Mouse (Mus musculus) forelimb bud, embryonic 11.5 days (tissue): ENCODE data around the gene Vstm5.
A peak's percentile ranks its signal among the peaks of the same experiment; 100 is the strongest.
"Not testable (repeated sequence)": the region's sequence is repeated elsewhere in the genome, so short reads cannot be mapped to it uniquely, and the experiment has no call there.

ENCODE experiments used
- DNase-seq: peaks from one replicate; pipeline ENCODE4 v3.0.0-alpha.2; 2012; ENCODE audit warnings: low read depth, low spot score

Vstm5 gene

DNA sequence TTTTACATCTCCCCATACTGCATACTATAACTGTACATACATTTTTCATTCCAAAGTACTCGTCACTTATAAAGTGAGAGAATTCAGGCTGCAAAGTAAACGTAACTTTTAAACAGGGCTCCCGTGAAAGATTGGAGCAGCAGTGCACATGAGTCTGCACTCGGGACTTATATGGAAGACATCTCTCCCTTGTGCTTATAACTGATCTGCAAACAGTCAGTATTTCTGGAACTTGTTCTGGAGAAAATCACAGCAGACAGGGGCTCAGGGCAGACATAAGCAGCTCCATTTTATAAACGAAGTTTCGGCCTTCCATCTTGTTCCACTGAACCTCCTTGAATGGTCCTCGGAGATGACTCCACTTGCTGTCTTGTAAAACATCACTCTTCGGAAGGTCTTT, 23.1 kb downstream of the Vstm5 start:
- no peak for DNase-seq

DNA sequence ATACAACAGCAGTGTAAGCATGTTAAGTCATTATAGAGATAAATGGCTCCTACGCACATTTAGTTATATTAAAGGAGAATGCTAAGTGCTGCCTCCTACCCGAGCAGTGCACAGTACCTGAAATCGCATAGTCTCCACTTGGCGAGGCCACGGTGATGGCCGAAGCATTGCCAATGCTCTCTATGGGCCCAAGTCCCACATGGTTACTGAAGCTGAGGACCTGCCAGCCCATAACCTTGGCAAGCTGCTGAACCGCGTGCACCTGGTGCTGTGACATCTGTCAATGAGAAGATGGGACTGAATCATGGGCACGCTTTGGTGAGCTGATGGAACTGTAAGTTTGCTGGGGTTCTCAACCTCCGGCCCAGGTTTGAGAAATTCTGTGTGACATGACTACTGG, 24.6 kb downstream of the Vstm5 start:
- DNase-seq, result no peak

DNA sequence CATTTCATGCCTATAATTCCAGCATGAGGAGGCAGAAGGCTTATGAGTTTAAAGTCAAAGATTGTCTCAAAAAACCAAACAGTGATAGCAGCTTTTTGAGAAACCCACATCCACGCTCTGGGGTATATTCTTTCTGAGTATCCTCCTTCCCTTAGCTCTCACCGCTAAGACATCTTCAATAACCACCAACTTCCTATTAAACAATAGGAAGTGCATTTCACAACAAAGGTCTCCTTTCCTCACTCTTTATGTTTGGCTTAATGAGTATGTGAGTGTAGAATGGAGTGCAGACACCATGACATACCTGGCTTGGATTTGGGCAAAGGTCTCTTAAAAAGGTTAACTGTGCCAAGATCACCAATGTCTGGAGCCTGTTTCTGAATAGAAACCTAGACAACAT, 35.1 kb downstream of the Vstm5 start:
- DNase-seq, result no peak

- no peak for DNase-seq
These were observed 38.0 kb downstream of the Vstm5 start for GRCm38 (mm10) chr9:15276855-15277254.

DNA sequence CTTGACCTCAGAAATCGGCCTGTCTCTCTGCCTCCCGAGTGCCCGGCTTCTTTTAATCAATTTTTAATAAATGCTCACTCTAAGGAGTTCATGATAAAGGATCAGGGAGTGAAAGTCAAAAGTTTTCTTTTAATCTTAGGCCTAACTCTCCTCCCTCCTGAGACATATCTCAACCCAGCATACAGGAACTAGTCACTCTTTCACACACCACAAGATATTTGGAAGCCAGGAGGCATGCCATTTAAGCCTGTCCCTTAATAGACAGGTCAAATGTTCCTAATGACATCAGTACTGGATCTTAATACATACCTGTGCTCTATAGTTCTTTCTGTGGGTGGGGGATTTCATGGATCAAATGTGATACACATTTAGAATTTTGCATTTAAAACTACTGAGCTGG, 39.5 kb downstream of the Vstm5 start:
- no peak for DNase-seq

- DNase-seq, result no peak
These were observed 40.3 kb downstream of the Vstm5 start for GRCm38 (mm10) chr9:15279139-15279648.

- DNase-seq, result peak; percentile 96
These were observed 41.0 kb downstream of the Vstm5 start, which contains the start of gene Med17 for GRCm38 (mm10) chr9:15279649-15280490. Gene Med17, minus strand, starts transcription at chr9:15279931.

GRCm38 (mm10) chr9:15280491-15280879, 41.6 kb downstream of the Vstm5 start:
- DNase-seq, result peak; percentile 5

- DNase-seq, result no peak
These were observed 46.6 kb downstream of the Vstm5 start for GRCm38 (mm10) chr9:15285443-15285842.

DNA sequence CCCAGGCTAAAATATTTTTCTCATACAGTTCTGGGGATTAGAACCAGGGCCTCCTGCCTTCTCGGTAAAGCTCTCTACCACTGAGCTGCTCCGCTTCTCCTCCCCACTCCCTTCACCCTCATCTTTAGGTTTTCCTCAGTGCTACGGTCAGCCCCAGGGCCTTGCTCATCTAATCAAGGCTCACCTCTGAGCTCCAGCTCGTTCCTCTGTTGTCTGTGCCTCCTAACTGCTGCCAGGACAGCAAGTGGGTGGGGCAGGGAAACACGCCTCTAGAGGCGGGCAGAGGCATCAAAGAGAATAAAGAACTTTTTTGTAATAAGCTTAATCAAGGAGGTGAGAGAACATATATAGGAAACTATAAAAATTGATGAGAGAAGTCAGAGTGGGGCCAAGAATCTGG, 49.0 kb downstream of the Vstm5 start:
- no peak for DNase-seq

- DNase-seq, result no peak
These were observed 49.6 kb downstream of the Vstm5 start for GRCm38 (mm10) chr9:15288402-15288801.

DNA sequence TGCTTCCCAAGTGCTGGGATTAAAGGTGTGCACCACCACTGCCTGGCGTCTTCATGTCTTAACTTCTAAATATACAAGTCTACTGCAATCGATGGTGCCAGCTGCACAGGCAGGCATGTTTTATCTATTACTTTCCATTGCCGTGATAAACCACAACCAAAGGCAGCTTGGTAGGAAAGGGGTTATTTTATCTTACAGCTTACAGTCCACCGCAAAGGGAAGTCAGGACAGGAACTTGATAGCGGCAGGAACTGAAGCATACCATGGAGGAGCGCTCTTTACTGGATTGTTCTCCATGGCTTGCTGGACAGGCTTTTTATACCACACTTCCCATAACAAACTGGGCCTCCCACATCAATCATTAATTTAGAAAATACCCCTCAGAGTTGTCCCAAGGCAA, 50.4 kb downstream of the Vstm5 start:
- DNase-seq, result no peak

DNA sequence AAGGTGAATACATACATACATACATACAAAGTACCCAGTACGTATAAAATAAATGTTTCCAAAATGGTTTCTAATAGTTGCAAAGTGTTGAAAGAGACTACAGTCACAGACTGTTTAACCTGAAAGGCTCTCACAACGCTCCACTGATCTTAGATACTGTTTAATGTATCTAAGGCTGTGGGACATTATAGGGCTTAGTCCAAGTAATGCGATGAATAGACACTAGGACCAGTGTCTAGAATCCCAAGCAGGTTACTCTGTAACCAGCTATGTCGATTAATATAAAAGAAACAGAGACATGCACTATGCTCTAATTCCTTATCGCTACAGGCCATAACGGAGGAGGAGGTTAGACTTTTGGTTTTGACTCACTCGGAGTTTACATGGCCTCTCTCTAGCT, 58.3 kb downstream of the Vstm5 start:
- DNase-seq, result no peak

GRCm38 (mm10) chr9:15298451-15298850, 59.6 kb downstream of the Vstm5 start:
- DNase-seq, result no peak

GRCm38 (mm10) chr9:15300056-15300455, 61.2 kb downstream of the Vstm5 start:
- DNase-seq, result no peak

DNA sequence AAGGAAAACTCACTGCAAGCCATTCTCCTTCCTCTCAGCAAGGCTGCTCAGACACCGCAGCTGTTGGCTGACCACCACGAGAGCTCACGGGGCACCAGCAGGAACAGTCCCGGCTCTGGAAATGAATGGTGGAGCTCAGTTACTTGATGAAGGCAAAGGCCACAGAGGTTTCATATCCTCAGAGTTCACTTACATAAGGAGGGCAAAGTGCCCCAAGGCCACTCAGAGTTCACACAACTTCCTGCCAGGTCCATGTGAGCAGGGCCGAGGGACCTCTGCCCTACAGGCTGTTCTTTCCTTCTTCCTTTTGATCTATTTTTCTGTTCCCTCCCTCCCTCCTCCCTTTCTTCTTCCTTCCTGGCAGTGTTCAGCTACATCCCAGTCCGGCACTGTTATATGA, 62.6 kb downstream of the Vstm5 start:
- DNase-seq, result no peak

- DNase-seq, result not testable (repeated sequence)
These were observed 63.2 kb downstream of the Vstm5 start for GRCm38 (mm10) chr9:15302006-15302405.

- no peak for DNase-seq
These were observed 64.0 kb downstream of the Vstm5 start for GRCm38 (mm10) chr9:15302881-15303280.

DNA sequence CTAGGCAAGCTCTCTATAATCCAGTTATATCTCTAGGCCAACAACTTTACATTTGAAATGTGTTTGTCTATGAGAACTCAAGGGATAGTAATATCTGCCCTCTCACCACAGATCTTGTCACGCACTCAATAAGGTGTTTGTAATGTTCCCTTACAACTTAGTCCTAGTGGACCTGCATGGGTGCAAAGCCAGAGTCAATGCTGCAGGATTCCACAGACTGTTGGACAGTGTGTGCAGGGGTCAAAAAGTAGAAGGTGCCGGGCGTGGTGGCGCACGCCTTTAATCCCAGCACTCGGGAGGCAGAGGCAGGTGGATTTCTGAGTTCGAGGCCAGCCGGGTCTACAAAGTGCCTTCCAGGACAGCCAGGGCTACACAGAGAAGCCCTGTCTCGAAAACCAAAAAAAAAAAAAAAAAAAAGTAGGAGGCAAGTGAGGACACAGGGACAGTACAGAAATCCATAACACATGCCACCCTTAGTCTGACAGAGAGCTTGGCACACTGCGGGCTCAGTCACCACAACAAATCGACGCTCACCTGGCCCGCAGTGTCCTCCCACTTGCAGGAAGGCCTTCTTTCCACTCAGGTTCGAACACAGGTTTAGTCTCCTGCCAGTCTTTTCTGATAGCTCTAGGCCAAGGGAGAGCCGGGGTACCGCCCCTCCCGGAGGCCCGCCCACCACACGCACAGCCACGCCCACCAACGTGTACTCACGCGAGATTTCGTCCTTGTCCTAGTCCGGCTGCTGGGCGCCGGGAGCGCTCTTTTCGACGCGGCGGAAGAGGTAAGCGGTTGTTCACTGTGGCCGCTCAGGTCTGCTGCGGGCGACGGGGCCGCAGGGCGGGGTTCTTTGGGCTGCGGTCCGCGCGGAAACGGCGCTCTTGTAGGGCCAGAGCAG, 66.9 kb downstream of the Vstm5 start, which contains the start of gene Taf1d:
Gene Taf1d (plus strand): TSS at position 712 of the 895 bp plus-strand sequence.
- DNase-seq, result peak; percentile 94

GRCm38 (mm10) chr9:15306398-15307119, 67.7 kb downstream of the Vstm5 start, which contains the start of gene 4931406C07Rik:
Gene 4931406C07Rik, minus strand, starts transcription at chr9:15306448.
- peak; percentile 57 for DNase-seq

GRCm38 (mm10) chr9:15307257-15307656, 68.4 kb downstream of the Vstm5 start:
- DNase-seq, result no peak
